Mouse (Mus musculus): ENCODE results near the gene Bap1.

DNA sequence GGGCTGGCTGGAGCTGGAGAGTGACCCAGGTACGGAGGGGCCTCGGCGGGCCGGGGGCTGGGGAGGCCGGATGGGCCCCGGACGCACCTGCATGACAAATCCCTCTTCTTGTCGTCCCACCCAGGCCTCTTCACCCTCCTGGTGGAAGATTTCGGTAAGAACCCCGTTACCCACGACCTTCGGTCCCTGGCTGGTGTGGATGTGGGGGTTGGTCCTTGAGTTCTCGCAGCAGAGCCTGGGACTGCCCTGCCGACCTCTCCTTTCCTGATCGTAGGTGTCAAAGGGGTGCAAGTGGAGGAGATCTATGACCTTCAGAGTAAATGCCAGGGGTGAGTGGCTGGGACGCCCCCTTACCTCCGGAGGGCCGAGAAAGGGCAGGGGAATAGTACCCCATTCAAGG lies 376 bp downstream of the Bap1 start:
- TF ChIP-seq EP300 (IDR thresholded peaks at IDR 0.05; ENCODE audit: insufficient read depth, low read depth, low read length) (no peak), CTCF (IDR thresholded peaks at IDR 0.05; ENCODE audit: low read depth, low read length) (no peak), POLR2A (IDR thresholded peaks at IDR 0.05; ENCODE audit: insufficient read depth, low read length) (no peak)

All from ES-Bruce4 (cell line).